Mouse (Mus musculus): Measurements from ENCODE around the gene Dspp. TPM values are rescaled to one million over a fixed set of nuclear protein-coding genes. Genes with fewer than 3 reads are reported as not detected.

Gene Dspp
- total RNA-seq, 2 experiments from 2014 or later, result 0.07 TPM; not detected in 1

DNA sequence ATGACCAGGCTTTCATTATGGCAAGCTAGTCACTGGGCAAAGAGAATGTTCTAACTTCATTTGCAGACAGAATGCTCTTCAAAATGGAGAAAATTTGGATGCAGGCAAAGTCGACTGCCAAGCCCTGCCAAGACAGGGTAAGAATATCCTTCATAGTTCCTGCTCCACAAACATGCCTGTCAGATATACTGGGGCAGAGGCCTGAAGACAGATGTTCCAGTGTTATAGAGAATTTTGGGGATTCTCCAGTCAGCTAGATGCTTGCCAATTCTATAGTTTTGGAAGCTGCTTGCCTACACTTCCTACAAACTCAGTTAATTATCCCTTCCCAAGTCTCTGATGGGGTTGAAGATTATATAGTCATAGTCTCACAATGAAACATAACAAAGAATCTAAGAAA is 13.2 kb downstream of the Dspp start:
- no peak for DNase-seq (ENCODE audit: low spot score in 2 of 2)
- intact Hi-C loops (cut with DNase I), result no loop called here

DNA sequence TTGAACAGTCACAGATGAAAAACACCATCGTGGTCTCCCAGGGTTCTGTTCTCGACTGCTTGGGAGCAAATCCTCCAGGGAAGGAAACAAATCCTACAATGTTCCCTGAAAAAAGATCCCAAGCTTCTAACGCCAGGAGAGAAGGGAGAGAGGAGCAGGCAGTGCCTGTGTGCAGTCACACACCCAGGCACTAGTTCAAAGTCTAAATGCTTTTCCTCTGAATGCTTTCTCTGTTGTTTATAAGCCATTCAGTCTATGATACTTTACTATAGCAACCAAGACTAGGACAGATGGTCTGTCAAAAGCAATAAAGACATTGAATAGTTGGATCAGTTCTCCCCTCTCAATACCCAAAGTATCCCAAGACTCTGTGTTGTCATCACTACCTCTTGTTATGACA is 16.8 kb downstream of the Dspp start:
- intact Hi-C loops (cut with DNase I), result no loop called here
- no peak for DNase-seq (ENCODE audit: low spot score in 2 of 2)

DNA sequence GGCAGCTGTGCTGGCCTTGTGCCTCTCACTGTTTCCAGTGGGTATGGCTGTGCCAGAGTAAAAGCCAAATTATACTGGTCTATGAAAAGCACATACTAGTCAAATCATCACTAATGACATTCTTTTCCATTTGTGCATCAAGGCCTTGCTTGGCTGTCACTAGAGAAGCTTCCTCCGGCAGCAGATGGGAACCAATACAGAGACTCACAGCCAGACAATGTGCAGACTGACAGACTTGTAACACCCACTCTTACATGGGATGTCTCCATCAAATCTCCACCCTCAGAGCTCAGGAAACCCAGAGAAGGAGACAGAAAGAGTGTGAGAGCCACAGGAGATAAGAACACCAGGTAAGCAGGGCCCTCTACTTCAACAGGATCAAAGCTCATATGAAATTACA is 24.6 kb downstream of the Dspp start:
- intact Hi-C loops (cut with DNase I), result no loop called here

DNA sequence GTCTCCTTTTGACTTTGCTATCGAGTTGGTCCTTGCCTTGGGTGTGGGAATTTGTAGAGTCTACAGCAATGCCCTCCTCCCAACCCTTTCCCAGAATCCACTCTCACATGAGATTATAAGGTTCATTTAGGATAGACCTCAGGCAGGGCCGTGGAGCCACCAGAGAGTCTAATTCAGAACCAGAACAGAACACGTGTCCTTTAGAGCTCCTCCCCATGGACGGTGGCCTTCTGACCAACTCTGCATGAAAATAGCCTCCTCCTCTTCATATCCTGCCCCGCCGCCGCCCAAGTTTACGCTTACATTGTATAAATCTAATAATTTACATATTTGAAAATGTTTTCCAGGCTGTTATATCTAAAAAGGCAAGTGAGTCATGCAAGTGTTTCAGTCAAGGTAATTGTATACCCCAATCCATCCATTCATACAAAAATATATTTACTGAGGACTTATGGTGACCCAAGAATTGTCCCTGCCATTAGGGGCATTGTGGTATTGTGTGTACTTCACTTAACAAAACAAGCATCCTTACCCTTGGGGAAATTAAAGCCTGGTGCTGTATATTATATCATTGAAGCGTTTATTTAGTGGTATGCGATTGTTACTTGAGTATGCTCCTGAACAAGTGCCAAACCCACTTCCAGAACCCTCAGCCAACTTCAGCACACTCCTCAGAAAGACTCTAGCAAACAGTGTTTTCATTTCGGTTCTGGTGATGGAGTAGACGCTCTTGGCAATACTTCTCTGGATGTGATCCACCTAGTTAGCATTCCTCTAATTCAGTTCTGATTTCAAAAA is 30.8 kb downstream of the Dspp start:
- intact Hi-C loops (cut with DNase I), result no loop called here
- no peak for DNase-seq (ENCODE audit: low spot score in 2 of 2)

More for the DNA sequence above, 24.6 kb downstream of the Dspp start:
- DNase-seq (ENCODE audit: low spot score in 2 of 2), result no peak

- DNase-seq (ENCODE audit: low spot score in 2 of 2), result no peak
- intact Hi-C loops (cut with DNase I), result no loop called here
Measured at GRCm38 (mm10) chr5:104202351-104202750, 31.8 kb downstream of the Dspp start, which contains the start of gene Dmp1. Dmp1 (plus strand) TSS chr5:104202613.

- intact Hi-C loops (cut with DNase I), result no loop called here
- no peak for DNase-seq (ENCODE audit: low spot score in 2 of 2)
Measured at GRCm38 (mm10) chr5:104212531-104212930, 42.0 kb downstream of the Dspp start.

- intact Hi-C loops (cut with DNase I), result loop anchor here (1.0 to 5.0 kb wide), 3 partner anchors 87 to 228 kb away; no protein-coding TSS in a partner anchor
- DNase-seq (ENCODE audit: low spot score in 2 of 2), result peak; percentile 64 to 71
Measured at GRCm38 (mm10) chr5:104218926-104219325, 48.4 kb downstream of the Dspp start.

DNA sequence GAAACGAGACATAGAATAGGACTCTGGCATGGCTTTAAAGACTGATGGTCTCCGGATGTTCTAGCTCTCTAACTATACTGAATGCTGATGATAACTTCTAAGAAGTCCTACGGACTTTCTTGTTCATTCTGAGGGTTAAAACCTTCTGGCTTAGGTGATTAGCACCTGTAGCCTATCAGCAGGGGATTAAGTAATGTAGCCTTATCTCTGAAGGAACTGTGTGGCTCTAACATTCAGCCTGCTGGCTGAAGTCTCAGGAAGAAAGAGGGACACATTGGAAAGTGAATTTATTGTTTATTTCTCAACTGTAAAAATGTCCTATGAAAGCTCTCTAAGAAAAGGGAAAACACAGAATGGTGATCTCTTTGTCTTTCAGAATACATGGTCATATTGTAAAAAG is 53.8 kb downstream of the Dspp start:
- intact Hi-C loops (cut with DNase I), result no loop called here
- DNase-seq (ENCODE audit: low spot score in 2 of 2), result no peak

GRCm38 (mm10) chr5:104224750-104225149 is 54.2 kb downstream of the Dspp start:
- no peak for DNase-seq (ENCODE audit: low spot score in 2 of 2)
- intact Hi-C loops (cut with DNase I), result no loop called here

- intact Hi-C loops (cut with DNase I), result no loop called here
- DNase-seq (ENCODE audit: low spot score in 2 of 2), result no peak
Measured at GRCm38 (mm10) chr5:104228497-104228896, 58.0 kb downstream of the Dspp start.

Other genes starting within 250 kb of the Dspp start
- gene Hsd17b13, start 193.3 kb upstream of the Dspp start, total RNA-seq (2021), result 1 to 10 TPM; 1.4 to 2.4 TPM
- 10 to 100 TPM; 30.3 to 32.4 TPM for gene Hsd17b11, start 148.8 kb upstream of the Dspp start, total RNA-seq (2021)
- gene Nudt9, start 124.4 kb upstream of the Dspp start, total RNA-seq (2021), result 10 to 100 TPM; 56.4 to 61.9 TPM
- not detected for gene Gm17660, start 93.1 kb upstream of the Dspp start, total RNA-seq (2021)
- gene Sparcl1, start 57.0 kb upstream of the Dspp start, total RNA-seq (2021), result 1,000 to 10,000 TPM; 1,229 to 1,307 TPM
- 1 to 10 TPM in 1 of 2 experiments, under 1 TPM in 1; 0.99 to 1.2 TPM for gene Dmp1, start 31.9 kb downstream of the Dspp start, total RNA-seq (2021)
- gene Ibsp, start 128.5 kb downstream of the Dspp start, total RNA-seq (2021), result under 1 TPM; 0.29 to 0.32 TPM
- gene Mepe, start 154.6 kb downstream of the Dspp start, total RNA-seq (2021), result not detected